Mouse (Mus musculus) olfactory bulb, adult 2 months (tissue): Measurements from ENCODE around the gene Dapk1. TPM values are rescaled to one million over a fixed set of nuclear protein-coding genes. Genes with fewer than 3 reads are reported as not detected.

Experiments
- H3K27ac ChIP-seq: fragments of 200-500 bp; 2 replicates; pipeline ENCODE4 v1.5.1; 2012; ENCODE audit warnings: low read depth, low read length; ENCODE audit not compliant: insufficient read depth
- H3K4me1 ChIP-seq: fragments of 200-500 bp; 2 replicates; pipeline ENCODE4 v1.6.1; 2012; ENCODE audit warnings: low read length; ENCODE audit not compliant: control insufficient read depth, insufficient read depth
- H3K4me3 ChIP-seq: fragments of 200-500 bp; 2 replicates; pipeline ENCODE4 v1.5.1; 2012; ENCODE audit warnings: mild to moderate bottlenecking, low read depth, low read length, moderate library complexity; ENCODE audit not compliant: insufficient read depth
- CTCF ChIP-seq: fragments of 200-500 bp; IDR thresholded peaks from 2 replicates; pipeline ENCODE4 v1.5.1; 2012; ENCODE audit warnings: low read depth, mild to moderate bottlenecking, low read length, moderate library complexity; ENCODE audit not compliant: insufficient read depth
- POLR2A ChIP-seq: fragments of 200-500 bp; IDR thresholded peaks from 2 replicates; pipeline ENCODE4 v1.6.1; 2012; ENCODE audit warnings: mild to moderate bottlenecking, low read depth, low read length, moderate library complexity; ENCODE audit not compliant: insufficient read depth
- WGBS: fragments of 180-500 bp; shearing (Covaris S2); methylation state at CpG from one replicate; pipeline ENCODE4 v1.1.7; 2018; 5-methylcytosine and 5-hydroxymethylcytosine counted together
- polyA plus RNA-seq: library from polyadenylated mRNA; stranded (reverse); fragments of >200 nt; gene quantifications from 2 replicates; pipeline ENCODE4 v1.2.4, GENCODE M21; 2012; ENCODE audit warnings: low replicate concordance; ENCODE audit not compliant: missing spikeins, insufficient read depth, insufficient read length

Gene Dapk1
- polyA plus RNA-seq, 1 experiment = not detected

GRCm38 (mm10) chr13:60761161-60761560 is 159.4 kb downstream of the Dapk1 start:
- no peak overlapping the region for H3K27ac ChIP-seq
- TF ChIP-seq POLR2A (no peak), CTCF (no peak)
- 95% methylated on average over 17 of the region's 17 CpGs for WGBS
- H3K4me1 ChIP-seq = peaks cover 5% of the 10 kb centered on the region
- no peak overlapping the region for H3K4me3 ChIP-seq

- Histone ChIP-seq H3K4me1 (no peaks in the 10 kb centered on the region), H3K4me3 (no peak overlapping the region), H3K27ac (no peak overlapping the region)
- TF ChIP-seq CTCF (no peak), POLR2A (no peak)
- WGBS = 86% methylated on average over 3 of the region's 3 CpGs
Observed at GRCm38 (mm10) chr13:60780534-60780933, 178.8 kb downstream of the Dapk1 start.

GRCm38 (mm10) chr13:60783301-60783700 is 181.6 kb downstream of the Dapk1 start:
- no peak overlapping the region for H3K27ac ChIP-seq
- 88% methylated on average over 7 of the region's 7 CpGs for WGBS

GRCm38 (mm10) chr13:60786264-60786663 is 184.5 kb downstream of the Dapk1 start, which contains the start of gene BC051665:
Gene BC051665 (minus strand): TSS chr13:60786364.
- TF ChIP-seq POLR2A (no peak), CTCF (no peak)
- no peak within 1 kb of the TSS for H3K27ac ChIP-seq
- no peak within 1 kb of the TSS for H3K4me3 ChIP-seq
- H3K4me1 ChIP-seq = no peaks in the 10 kb centered on the region

More at GRCm38 (mm10) chr13:60783301-60783700, 181.6 kb downstream of the Dapk1 start:
- H3K4me1 ChIP-seq = no peaks in the 10 kb centered on the region
- TF ChIP-seq CTCF = no peak
- TF ChIP-seq POLR2A = no peak
- H3K4me3 ChIP-seq = no peak overlapping the region

- 79% methylated on average over 1 of the region's 1 CpGs for WGBS
- TF ChIP-seq CTCF = no peak
- Histone ChIP-seq H3K27ac (no peak overlapping the region), H3K4me3 (no peak overlapping the region), H3K4me1 (no peaks in the 10 kb centered on the region)
Observed at GRCm38 (mm10) chr13:60789466-60789865, 187.7 kb downstream of the Dapk1 start.

- WGBS = 66% methylated on average over 1 of the region's 1 CpGs
- no peak within 1 kb of the TSS for H3K27ac ChIP-seq
- TF ChIP-seq CTCF = no peak
- TF ChIP-seq POLR2A = no peak
- no peaks in the 10 kb centered on the region for H3K4me1 ChIP-seq
- no peak within 1 kb of the TSS for H3K4me3 ChIP-seq
Observed at GRCm38 (mm10) chr13:60802749-60803148, 201.0 kb downstream of the Dapk1 start, which contains the start of gene Ctsll3. Gene Ctsll3 (minus strand): TSS chr13:60802849.

- TF ChIP-seq CTCF (no peak), POLR2A (no peak)
- no peak overlapping the region for H3K27ac ChIP-seq
- WGBS = 69% methylated on average over 2 of the region's 2 CpGs
Observed at GRCm38 (mm10) chr13:60809690-60810089, 207.9 kb downstream of the Dapk1 start.

GRCm38 (mm10) chr13:60812768-60813167 is 211.0 kb downstream of the Dapk1 start:
- no peaks in the 10 kb centered on the region for H3K4me1 ChIP-seq
- TF ChIP-seq POLR2A = no peak
- no peak for TF ChIP-seq CTCF
- WGBS = 93% methylated on average over 6 of the region's 6 CpGs
- no peak overlapping the region for H3K4me3 ChIP-seq
- H3K27ac ChIP-seq = no peak overlapping the region

More at GRCm38 (mm10) chr13:60809690-60810089, 207.9 kb downstream of the Dapk1 start:
- no peaks in the 10 kb centered on the region for H3K4me1 ChIP-seq
- no peak overlapping the region for H3K4me3 ChIP-seq

Other genes with a start within 250 kb of the Dapk1 start
- not detected in 2 replicates for gene BC051665, start 184.4 kb downstream of the Dapk1 start, polyA plus RNA-seq
- not detected in 2 replicates for gene Ctsll3, start 200.9 kb downstream of the Dapk1 start, polyA plus RNA-seq